Mouse (Mus musculus) MEL (cell line): ENCODE results near the gene Ntrk3. TPM values are rescaled to one million over a fixed set of nuclear protein-coding genes. Genes with fewer than 3 reads are reported as not detected.

Experiments
- DNase-seq: peaks from one replicate; pipeline ENCODE4 v3.0.0; 2011; ENCODE audit warnings: low read depth, low spot score
- H3K27ac ChIP-seq: 2 replicates; pipeline ENCODE4 v1.5.1; 2012; ENCODE audit warnings: low read depth, mild to moderate bottlenecking, control low read depth, low read length, moderate library complexity; ENCODE audit not compliant: control insufficient read depth
- H3K27me3 ChIP-seq, 2 experiments: fragments of 150-350 bp in 1 of 2; sonication (generic) in 1 of 2; 2 replicates each; pipeline ENCODE4 v1.6.1; 2012; ENCODE audit warnings: low read length in 2 of 2, mild to moderate bottlenecking in 2 of 2, improper control_type of control experiment in 1 of 2, moderate library complexity in 1 of 2; ENCODE audit not compliant: insufficient read depth in 2 of 2, control insufficient read depth in 1 of 2
- H3K36me3 ChIP-seq, 2 experiments: 2 replicates each; pipeline ENCODE4 v1.6.1; 2012 to 2014; ENCODE audit warnings: low read length in 2 of 2, improper control_type of control experiment in 1 of 2, inconsistent platforms in 1 of 2, mild to moderate bottlenecking in 1 of 2; ENCODE audit not compliant: insufficient read depth in 2 of 2, control insufficient read depth in 1 of 2
- H3K4me1 ChIP-seq, 2 experiments: fragments of 150-350 bp in 1 of 2; sonication (generic) in 1 of 2; 2 replicates each; pipeline ENCODE4 v1.6.1; 2012; ENCODE audit warnings: low read length in 2 of 2, improper control_type of control experiment in 1 of 2, mild to moderate bottlenecking in 1 of 2; ENCODE audit not compliant: insufficient read depth in 2 of 2, control insufficient read depth in 1 of 2
- H3K4me3 ChIP-seq, 2 experiments: fragments of 150-350 bp in 1 of 2; sonication (generic) in 1 of 2; 2 replicates each; pipeline ENCODE4 v1.5.1; 2012; ENCODE audit warnings: low read depth in 2 of 2, low read length in 2 of 2, mild to moderate bottlenecking in 2 of 2, moderate library complexity in 2 of 2, control low read depth in 1 of 2, improper control_type of control experiment in 1 of 2; ENCODE audit not compliant: control insufficient read depth in 1 of 2, insufficient read depth in 1 of 2
- H3K79me2 ChIP-seq: 2 replicates; pipeline ENCODE4 v1.6.1; 2012; ENCODE audit warnings: mild to moderate bottlenecking, low read length, moderate library complexity; ENCODE audit not compliant: control insufficient read depth, poor library complexity, insufficient read depth
- H3K9ac ChIP-seq: 2 replicates; pipeline ENCODE4 v1.6.1; 2012; ENCODE audit warnings: low read depth, mild to moderate bottlenecking, control low read depth, low read length, moderate library complexity; ENCODE audit not compliant: control insufficient read depth, poor library complexity, severe bottlenecking
- H3K9me3 ChIP-seq: fragments of 150-350 bp; sonication (generic); replicated peaks from 2 replicates; pipeline ENCODE4 v1.6.1; 2012; ENCODE audit warnings: mild to moderate bottlenecking, low read length, improper control_type of control experiment, moderate library complexity; ENCODE audit not compliant: insufficient read depth
- BHLHE40 ChIP-seq: IDR thresholded peaks from 2 replicates; pipeline ENCODE4 v1.6.1; 2012; ENCODE audit warnings: low read depth, mild to moderate bottlenecking, inconsistent platforms, low read length, improper control_type of control experiment, borderline replicate concordance
- CHD2 ChIP-seq: IDR thresholded peaks from 2 replicates; pipeline ENCODE4 v1.6.1; 2011; ENCODE audit warnings: low read length, improper control_type of control experiment
- E2F4 ChIP-seq: IDR thresholded peaks from 2 replicates; pipeline ENCODE4 v1.6.1; 2011; ENCODE audit warnings: low read depth, low read length, improper control_type of control experiment, borderline replicate concordance
- ETS1 ChIP-seq: IDR thresholded peaks from 2 replicates; pipeline ENCODE4 v1.6.1; 2012; ENCODE audit warnings: low read depth, mild to moderate bottlenecking, inconsistent platforms, low read length, improper control_type of control experiment, moderate library complexity
- HCFC1 ChIP-seq: IDR thresholded peaks from 2 replicates; pipeline ENCODE4 v1.6.1; 2012; ENCODE audit warnings: low read depth, mild to moderate bottlenecking, inconsistent platforms, low read length, improper control_type of control experiment, moderate library complexity
- JUND ChIP-seq: IDR thresholded peaks from 2 replicates; pipeline ENCODE4 v1.6.1; 2011; ENCODE audit warnings: low read depth, mild to moderate bottlenecking, improper control_type of control experiment, low read length
- KAT2A ChIP-seq: conservative IDR thresholded peaks from 2 replicates; pipeline ENCODE4 v1.6.1; 2012; ENCODE audit warnings: low read depth, low read length, improper control_type of control experiment, inconsistent platforms
- MAX ChIP-seq: IDR thresholded peaks from 2 replicates; pipeline ENCODE4 v1.6.1; 2011; ENCODE audit warnings: low read length, improper control_type of control experiment
- MYC ChIP-seq: IDR thresholded peaks from 2 replicates; pipeline ENCODE4 v1.6.1; 2011; ENCODE audit warnings: low read depth, mild to moderate bottlenecking, low read length, improper control_type of control experiment, moderate library complexity
- POLR2A ChIP-seq, 2 experiments: IDR thresholded peaks; 2 replicates each; pipeline ENCODE4 v1.6.1; 2011 to 2012; ENCODE audit warnings: low read length in 2 of 2, mild to moderate bottlenecking in 2 of 2, control low read depth in 1 of 2, improper control_type of control experiment in 1 of 2, low read depth in 1 of 2, moderate library complexity in 1 of 2; ENCODE audit not compliant: control insufficient read depth in 1 of 2, insufficient read depth in 1 of 2, poor library complexity in 1 of 2
- RAD21 ChIP-seq: IDR thresholded peaks from 2 replicates; pipeline ENCODE4 v1.6.1; 2011; ENCODE audit warnings: mild to moderate bottlenecking, low read depth, low read length, improper control_type of control experiment
- SIN3A ChIP-seq: IDR thresholded peaks from 2 replicates; pipeline ENCODE4 v1.6.1; 2012; ENCODE audit warnings: low read length, improper control_type of control experiment, inconsistent platforms
- SMC3 ChIP-seq: IDR thresholded peaks from 2 replicates; pipeline ENCODE4 v1.6.1; 2011; ENCODE audit warnings: low read depth, low read length, improper control_type of control experiment
- TAL1 ChIP-seq: IDR thresholded peaks from 2 replicates; pipeline ENCODE4 v1.6.1; 2012; ENCODE audit warnings: mild to moderate bottlenecking, inconsistent platforms, low read length, moderate library complexity, mixed read lengths
- TCF12 ChIP-seq: IDR thresholded peaks from 2 replicates; pipeline ENCODE4 v1.6.1; 2014; ENCODE audit warnings: low read depth, mild to moderate bottlenecking, inconsistent platforms, low read length, improper control_type of control experiment, moderate library complexity
- USF2 ChIP-seq, 2 experiments: IDR thresholded peaks; 2 replicates each; pipeline ENCODE4 v1.6.1; 2011 to 2012; ENCODE audit warnings: improper control_type of control experiment in 2 of 2, low read length in 2 of 2, borderline replicate concordance in 1 of 2, inconsistent platforms in 1 of 2, low read depth in 1 of 2, mild to moderate bottlenecking in 1 of 2; ENCODE audit not compliant: insufficient read depth in 1 of 2
- ZNF384 ChIP-seq: IDR thresholded peaks from 2 replicates; pipeline ENCODE4 v1.6.1; 2012; ENCODE audit warnings: low read depth, mild to moderate bottlenecking, inconsistent platforms, low read length, improper control_type of control experiment
- polyA plus RNA-seq, 2 experiments: library from polyadenylated mRNA; stranded (reverse) in 1 of 2; unstranded in 1 of 2; fragments of >175 nt in 1 of 2; fragments of >200 nt in 1 of 2; gene quantifications; 2 replicates each; pipeline versions ENCODE4 v1.2.1 to v1.2.4; 2012; ENCODE audit warnings: low replicate concordance in 2 of 2, low read depth in 1 of 2; ENCODE audit not compliant: insufficient read length in 2 of 2, insufficient read depth in 1 of 2, missing spikeins in 1 of 2
- total RNA-seq: library from RNA; depleted of rRNA; stranded (reverse); fragments of 300-350 nt; gene quantifications from 2 replicates; pipeline ENCODE4 v1.2.3, GENCODE M21; 2012

Ntrk3 gene
- total and polyA plus RNA-seq, 3 experiments, result 0.04 TPM; not detected in 2

DNA sequence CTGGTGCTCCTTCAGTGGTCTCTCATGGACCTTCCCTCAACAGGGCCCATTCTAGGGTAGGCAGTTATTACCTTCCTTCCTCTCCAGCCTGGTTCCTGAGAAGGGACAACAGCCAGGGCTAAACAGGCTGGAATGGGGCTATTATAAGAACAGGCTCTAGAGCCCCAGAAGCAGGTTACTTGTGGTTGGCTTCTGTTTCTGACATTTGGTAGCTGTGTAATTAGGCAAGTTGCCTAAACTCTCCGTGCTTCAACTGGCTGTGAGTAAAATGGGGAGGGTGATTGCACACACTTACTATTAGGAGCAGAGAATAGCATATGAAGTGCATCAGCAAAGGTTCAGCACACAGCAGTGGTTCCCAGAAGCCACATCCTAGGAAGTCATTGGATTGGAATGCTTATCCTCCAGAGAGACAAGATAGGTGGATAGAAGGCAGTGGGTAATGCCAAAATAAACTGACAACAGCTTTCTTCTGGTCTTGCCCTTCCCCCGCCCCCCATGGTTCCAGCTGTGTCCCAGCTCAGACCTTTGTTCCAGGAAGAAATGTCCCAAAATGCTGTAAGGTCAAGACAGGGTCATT lies 230.7 kb downstream of the Ntrk3 start:
- Histone ChIP-seq H3K4me1 (no peaks in the 10 kb centered on the region), H3K9ac (no peak overlapping the region), H3K4me3 (no peak overlapping the region), H3K9me3 (no peaks in the 10 kb centered on the region), H3K79me2 (no peaks in the 10 kb centered on the region), H3K27ac (no peak overlapping the region), H3K36me3 (no peaks in the 10 kb centered on the region), H3K27me3 (no peaks in the 10 kb centered on the region)
- TF ChIP-seq SIN3A (no peak), SMC3 (no peak), MAX (no peak), BHLHE40 (no peak), USF2 (IDR thresholded peaks at IDR 0.05; ENCODE audit: borderline replicate concordance in 1 of 2, insufficient read depth in 1 of 2, low read depth in 1 of 2, low read length in 2 of 2) (no peak), HCFC1 (no peak), ETS1 (no peak), CHD2 (no peak), TAL1 (no peak), MYC (no peak), POLR2A (IDR thresholded peaks at IDR 0.05; ENCODE audit: control insufficient read depth in 1 of 2, insufficient read depth in 1 of 2, low read depth in 1 of 2, low read length in 2 of 2, poor library complexity in 1 of 2) (no peak), TCF12 (no peak), ZNF384 (no peak), E2F4 (no peak)
- DNase-seq, result no peak

DNA sequence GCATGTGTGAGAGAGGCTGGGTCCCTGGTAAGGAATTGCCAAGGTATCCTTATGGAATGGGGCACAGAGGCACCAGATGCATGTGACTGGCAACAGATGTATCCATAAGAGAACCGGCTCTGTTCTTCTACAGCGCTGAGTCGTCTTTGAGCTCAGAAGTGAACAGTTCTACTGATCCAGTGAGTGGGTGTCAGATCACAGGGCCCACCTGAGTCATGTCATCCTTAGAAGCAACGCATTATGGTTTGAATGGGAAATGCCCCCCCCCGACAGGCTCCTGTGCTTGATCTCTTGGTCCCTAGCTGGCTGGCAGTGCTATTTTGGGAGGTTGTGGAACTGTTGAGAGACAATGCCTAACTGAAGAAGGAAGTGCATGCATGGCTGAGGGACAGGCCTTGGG lies 236.9 kb downstream of the Ntrk3 start:
- H3K4me1 ChIP-seq, result no peaks in the 10 kb centered on the region
- H3K9ac ChIP-seq, result no peak overlapping the region
- no peaks in the 10 kb centered on the region for H3K27me3 ChIP-seq
- H3K27ac ChIP-seq, result no peak overlapping the region
- no peak for TF ChIP-seq RAD21
- H3K79me2 ChIP-seq, result no peaks in the 10 kb centered on the region
- no peaks in the 10 kb centered on the region for H3K36me3 ChIP-seq
- no peak for DNase-seq
- H3K9me3 ChIP-seq, result no peaks in the 10 kb centered on the region
- H3K4me3 ChIP-seq, result no peak overlapping the region

GRCm38 (mm10) chr7:78499970-78500369 lies 237.8 kb downstream of the Ntrk3 start:
- DNase-seq, result no peak
- TF ChIP-seq TCF12 (no peak), KAT2A (no peak), JUND (no peak)
- H3K79me2 ChIP-seq, result no peaks in the 10 kb centered on the region
- no peaks in the 10 kb centered on the region for H3K27me3 ChIP-seq
- no peaks in the 10 kb centered on the region for H3K9me3 ChIP-seq
- H3K4me1 ChIP-seq, result no peaks in the 10 kb centered on the region
- H3K36me3 ChIP-seq, result no peaks in the 10 kb centered on the region
- no peak overlapping the region for H3K27ac ChIP-seq
- no peak overlapping the region for H3K9ac ChIP-seq
- H3K4me3 ChIP-seq, result no peak overlapping the region
